Mouse (Mus musculus) splenic B cell, adult 2 months (primary cell): ENCODE measurements at regions not wholly inside any gene's neighbourhood (a gene's known extent, or its start where the extent isn't known, plus 50 kb on each side); places are given as distances from the start of the nearest gene placed in this dataset.

Experiments
- DNase-seq: peaks from one replicate; pipeline ENCODE4 v3.0.0-alpha.2; 2011; ENCODE audit warnings: low read depth, low spot score
- H3K27me3 ChIP-seq: 2 replicates; pipeline ENCODE4 v1.6.1; 2012; ENCODE audit warnings: mild to moderate bottlenecking, low read length, moderate library complexity, mixed read lengths; ENCODE audit not compliant: control insufficient read depth, poor library complexity, insufficient read depth, severe bottlenecking
- H3K36me3 ChIP-seq: 2 replicates; pipeline ENCODE4 v1.6.1; 2012; ENCODE audit warnings: mild to moderate bottlenecking, low read length, moderate library complexity, mixed read lengths; ENCODE audit not compliant: control insufficient read depth, poor library complexity, insufficient read depth, severe bottlenecking

GRCm38 (mm10) chr10:97282416-97282815, 197.0 kb upstream of the Dcn start:
- no peak for DNase-seq
- Histone ChIP-seq H3K36me3 (no peaks in the 10 kb centered on the region), H3K27me3 (no peaks in the 10 kb centered on the region)

GRCm38 (mm10) chr10:97282841-97283496, 196.4 kb upstream of the Dcn start:
- Histone ChIP-seq H3K27me3 (no peaks in the 10 kb centered on the region), H3K36me3 (no peaks in the 10 kb centered on the region)
- DNase-seq: no peak

GRCm38 (mm10) chr10:97304791-97305355, 174.5 kb upstream of the Dcn start:
- H3K36me3 ChIP-seq: no peaks in the 10 kb centered on the region
- DNase-seq: no peak
- no peaks in the 10 kb centered on the region for H3K27me3 ChIP-seq

- Histone ChIP-seq H3K27me3 (no peaks in the 10 kb centered on the region), H3K36me3 (no peaks in the 10 kb centered on the region)
- DNase-seq: no peak
Measured at GRCm38 (mm10) chr10:97309580-97309979, 169.8 kb upstream of the Dcn start.

GRCm38 (mm10) chr10:97312509-97312908, 166.9 kb upstream of the Dcn start:
- no peaks in the 10 kb centered on the region for H3K27me3 ChIP-seq
- no peaks in the 10 kb centered on the region for H3K36me3 ChIP-seq
- DNase-seq: peak; percentile 88

- H3K36me3 ChIP-seq: no peaks in the 10 kb centered on the region
- no peaks in the 10 kb centered on the region for H3K27me3 ChIP-seq
- DNase-seq: peak; percentile 94
Measured at GRCm38 (mm10) chr10:97312978-97313377, 166.4 kb upstream of the Dcn start.

GRCm38 (mm10) chr10:97313407-97313901, 166.0 kb upstream of the Dcn start:
- peak; percentile 90 for DNase-seq
- H3K27me3 ChIP-seq: no peaks in the 10 kb centered on the region
- H3K36me3 ChIP-seq: no peaks in the 10 kb centered on the region

GRCm38 (mm10) chr10:97332639-97333038, 146.8 kb upstream of the Dcn start:
- Histone ChIP-seq H3K36me3 (no peaks in the 10 kb centered on the region), H3K27me3 (no peaks in the 10 kb centered on the region)
- DNase-seq: no peak

GRCm38 (mm10) chr10:97334044-97334443, 145.4 kb upstream of the Dcn start:
- Histone ChIP-seq H3K36me3 (no peaks in the 10 kb centered on the region), H3K27me3 (no peaks in the 10 kb centered on the region)
- DNase-seq: no peak

GRCm38 (mm10) chr10:97334606-97335150, 144.7 kb upstream of the Dcn start:
- no peak for DNase-seq
- H3K36me3 ChIP-seq: no peaks in the 10 kb centered on the region
- no peaks in the 10 kb centered on the region for H3K27me3 ChIP-seq

GRCm38 (mm10) chr10:97338033-97338692, 141.2 kb upstream of the Dcn start:
- peak; percentile 61 for DNase-seq
- Histone ChIP-seq H3K27me3 (no peaks in the 10 kb centered on the region), H3K36me3 (no peaks in the 10 kb centered on the region)

- DNase-seq: peak; percentile 68
- Histone ChIP-seq H3K27me3 (no peaks in the 10 kb centered on the region), H3K36me3 (no peaks in the 10 kb centered on the region)
Measured at GRCm38 (mm10) chr10:97339866-97340706, 139.3 kb upstream of the Dcn start.

- peak; percentile 79 for DNase-seq
- no peaks in the 10 kb centered on the region for H3K36me3 ChIP-seq
- no peaks in the 10 kb centered on the region for H3K27me3 ChIP-seq
Measured at GRCm38 (mm10) chr10:97345347-97345746, 134.1 kb upstream of the Dcn start.

- no peak for DNase-seq
- Histone ChIP-seq H3K36me3 (no peaks in the 10 kb centered on the region), H3K27me3 (no peaks in the 10 kb centered on the region)
Measured at GRCm38 (mm10) chr10:97346949-97347348, 132.5 kb upstream of the Dcn start.
